Mouse (Mus musculus) left cerebral cortex, adult 18-20 months (tissue): ENCODE results near the gene Entpd7. TPM values are rescaled to one million over a fixed set of nuclear protein-coding genes. Genes with fewer than 3 reads are reported as not detected.

Experiments
- DNase-seq, 2 experiments: peaks; one replicate each; pipeline ENCODE4 v3.0.0; 2021 to 2022; ENCODE audit warnings: low spot score in 2 of 2, mixed read lengths in 1 of 2
- total RNA-seq, 2 experiments: library from RNA; stranded (reverse); gene quantifications; 2 replicates each; pipeline ENCODE4 v1.2.3; 2021

Gene Entpd7
- total RNA-seq, 2 experiments from 2014 or later: 17.9 to 18.2 TPM

- DNase-seq: no peak
Measured at GRCm38 (mm10) chr19:43673513-43674315, 15.8 kb upstream of the Entpd7 start.

GRCm38 (mm10) chr19:43674316-43674689, 15.2 kb upstream of the Entpd7 start:
- peak in 1 of 2 experiments; percentile 22 for DNase-seq

- DNase-seq: peak; percentile 96 to 99
Measured at GRCm38 (mm10) chr19:43674730-43675524, 14.5 kb upstream of the Entpd7 start, which contains the start of gene Slc25a28. TSS of gene Slc25a28 (minus strand) at chr19:43674881.

GRCm38 (mm10) chr19:43675525-43676400, 13.7 kb upstream of the Entpd7 start:
- DNase-seq: peak; percentile 29 to 44

GRCm38 (mm10) chr19:43678467-43679003, 10.9 kb upstream of the Entpd7 start:
- DNase-seq: no peak

GRCm38 (mm10) chr19:43679474-43679981, 9.9 kb upstream of the Entpd7 start:
- DNase-seq: no peak

- DNase-seq: no peak
Measured at GRCm38 (mm10) chr19:43681541-43681940, 7.9 kb upstream of the Entpd7 start.

- DNase-seq: no peak
Measured at GRCm38 (mm10) chr19:43692815-43693214, 3.3 kb downstream of the Entpd7 start.

- DNase-seq: no peak
Measured at GRCm38 (mm10) chr19:43695514-43695964, 6.1 kb downstream of the Entpd7 start.

GRCm38 (mm10) chr19:43697666-43698370, 8.3 kb downstream of the Entpd7 start:
- no peak for DNase-seq

GRCm38 (mm10) chr19:43699021-43699762, 9.7 kb downstream of the Entpd7 start:
- DNase-seq: peak; percentile 38 to 47

GRCm38 (mm10) chr19:43699763-43700155, 10.3 kb downstream of the Entpd7 start:
- no peak for DNase-seq

- DNase-seq: no peak
Measured at GRCm38 (mm10) chr19:43704211-43704610, 14.7 kb downstream of the Entpd7 start.

GRCm38 (mm10) chr19:43704787-43705497, 15.5 kb downstream of the Entpd7 start:
- no peak for DNase-seq

GRCm38 (mm10) chr19:43708206-43708605, 18.7 kb downstream of the Entpd7 start:
- DNase-seq: no peak

- no peak for DNase-seq
Measured at GRCm38 (mm10) chr19:43709317-43709716, 19.8 kb downstream of the Entpd7 start.

GRCm38 (mm10) chr19:43711159-43711916, 21.9 kb downstream of the Entpd7 start:
- no peak for DNase-seq

- no peak for DNase-seq
Measured at GRCm38 (mm10) chr19:43711971-43712370, 22.5 kb downstream of the Entpd7 start.
